Comparison of ENCODE assay signal across 16 mouse cellular contexts in genomic region chr15:75154940-75155339, GRCm38 (mm10). TPM values are rescaled to one million over a fixed set of nuclear protein-coding genes. Genes with fewer than 3 reads are reported as not detected.
"Had no signal": no experiment of that assay in that cellular context is flagged by ENCODE, and none has a peak within 500 bp of the region (broad histone marks: within the 10 kb centered on the region; RNA-seq: fewer than 3 reads in every experiment).

Gene Ly6g, plus strand, starts transcription at chr15:75155240.

- DNase-seq: lung, adult 18-20 months; lung, embryonic 14.5 days; lung, postnatal 10 days; lung, postnatal 4 days; retina, postnatal 1 day; right cerebral cortex, adult 18-20 months; right cerebral cortex, postnatal 25 days; right cerebral cortex, postnatal 4 days; spleen, adult 18-20 months; thymus, adult 18-20 months; thymus, postnatal 25 days; thymus, postnatal 4 days had no signal

- ATAC-seq: midbrain, embryonic 13.5 days; midbrain, embryonic 15.5 days had no signal

RNA-seq across cellular contexts. Expression of gene Ly6g, which starts in this region (rescaled TPM):
- total RNA-seq: midbrain, postnatal 0 days; monocyte, adult 5-6 weeks had no signal
